Mouse (Mus musculus) cerebellum, postnatal 25 days (tissue): ENCODE data around the gene Htr1d.
A peak's percentile ranks its signal among the peaks of the same experiment; 100 is the strongest.

ENCODE experiments used
- DNase-seq, 2 experiments: peaks; one replicate each; pipeline ENCODE4 v3.0.0; 2021; ENCODE audit warnings: mixed read lengths in 2 of 2

The Htr1d gene

GRCm38 (mm10) chr4:136423224-136423623, at the start of gene Htr1d:
Gene Htr1d, plus strand, starts transcription at chr4:136423524.
- no peak for DNase-seq

GRCm38 (mm10) chr4:136377001-136377400, 46.3 kb upstream of the Htr1d start:
- DNase-seq: no peak

- no peak for DNase-seq
Measured at GRCm38 (mm10) chr4:136383052-136383451, 40.3 kb upstream of the Htr1d start.

GRCm38 (mm10) chr4:136383839-136384238, 39.5 kb upstream of the Htr1d start:
- DNase-seq: no peak

- DNase-seq: peak; percentile 15 to 20
Measured at GRCm38 (mm10) chr4:136387261-136387660, 36.1 kb upstream of the Htr1d start.

- no peak for DNase-seq
Measured at GRCm38 (mm10) chr4:136401806-136402205, 21.5 kb upstream of the Htr1d start.

- no peak for DNase-seq
Measured at GRCm38 (mm10) chr4:136407831-136408230, 15.5 kb upstream of the Htr1d start.

- no peak for DNase-seq
Measured at GRCm38 (mm10) chr4:136411995-136412765, 11.1 kb upstream of the Htr1d start.

GRCm38 (mm10) chr4:136415477-136415876, 7.8 kb upstream of the Htr1d start:
- no peak for DNase-seq

GRCm38 (mm10) chr4:136418962-136419361, 4.4 kb upstream of the Htr1d start:
- DNase-seq: no peak

GRCm38 (mm10) chr4:136419386-136419785, 3.9 kb upstream of the Htr1d start:
- DNase-seq: no peak

- peak; percentile 15 to 17 for DNase-seq
Measured at GRCm38 (mm10) chr4:136424120-136424999, 1.0 kb downstream of the Htr1d start.

- DNase-seq: peak; percentile 34 to 68
Measured at GRCm38 (mm10) chr4:136425000-136425288, 1.6 kb downstream of the Htr1d start.

GRCm38 (mm10) chr4:136430609-136431375, 7.5 kb downstream of the Htr1d start:
- peak in 1 of 2 experiments; percentile 19 for DNase-seq

- peak; percentile 50 to 72 for DNase-seq
Measured at GRCm38 (mm10) chr4:136431376-136431693, 8.0 kb downstream of the Htr1d start.

GRCm38 (mm10) chr4:136434029-136434428, 10.7 kb downstream of the Htr1d start:
- no peak for DNase-seq

GRCm38 (mm10) chr4:136439106-136439505, 15.8 kb downstream of the Htr1d start:
- no peak for DNase-seq

GRCm38 (mm10) chr4:136441354-136442043, 18.2 kb downstream of the Htr1d start:
- no peak for DNase-seq

GRCm38 (mm10) chr4:136444561-136444960, 21.2 kb downstream of the Htr1d start:
- no peak for DNase-seq

GRCm38 (mm10) chr4:136449795-136450194, 26.5 kb downstream of the Htr1d start:
- no peak for DNase-seq

- DNase-seq: no peak
Measured at GRCm38 (mm10) chr4:136450271-136450670, 26.9 kb downstream of the Htr1d start.

- DNase-seq: peak in 1 of 2 experiments; percentile 32
Measured at GRCm38 (mm10) chr4:136451564-136451963, 28.2 kb downstream of the Htr1d start.

GRCm38 (mm10) chr4:136452286-136452685, 29.0 kb downstream of the Htr1d start:
- no peak for DNase-seq
